Mouse (Mus musculus) cerebellum, adult 2 months (tissue): ENCODE results near the gene Lipa.

ENCODE experiments used
- CTCF ChIP-seq: fragments of 200-500 bp; IDR thresholded peaks from 2 replicates; pipeline ENCODE4 v1.5.1; 2011; ENCODE audit warnings: low read depth, mild to moderate bottlenecking, control low read depth, low read length, moderate library complexity, borderline replicate concordance; ENCODE audit not compliant: insufficient read depth
- POLR2A ChIP-seq: fragments of 200-500 bp; IDR thresholded peaks from 2 replicates; pipeline ENCODE4 v1.6.1; 2011; ENCODE audit warnings: low read length, control low read depth, borderline replicate concordance; ENCODE audit not compliant: insufficient read depth

- no peak for TF ChIP-seq POLR2A
- TF ChIP-seq CTCF: no peak
Measured at GRCm38 (mm10) chr19:34520051-34520450, 7.2 kb downstream of the Lipa start.
